Mouse (Mus musculus) cerebellum, postnatal 36 days (tissue): ENCODE results near the gene Hectd1.

Experiments
- DNase-seq, 2 experiments: peaks; one replicate each; pipeline ENCODE4 v3.0.0; 2021 to 2022; ENCODE audit warnings: mixed read lengths in 2 of 2

Hectd1 gene

GRCm38 (mm10) chr12:51843576-51844520, 14.5 kb upstream of the Hectd1 start:
- DNase-seq: no peak

GRCm38 (mm10) chr12:51842081-51842864, 12.9 kb upstream of the Hectd1 start:
- DNase-seq: no peak

- DNase-seq: no peak
These were observed 10.5 kb upstream of the Hectd1 start for GRCm38 (mm10) chr12:51839856-51840255.

GRCm38 (mm10) chr12:51835219-51835618, 5.9 kb upstream of the Hectd1 start:
- DNase-seq: no peak

GRCm38 (mm10) chr12:51831931-51832330, 2.6 kb upstream of the Hectd1 start:
- DNase-seq: no peak

- DNase-seq: no peak
These were observed 2.0 kb upstream of the Hectd1 start for GRCm38 (mm10) chr12:51831296-51831695.

- no peak for DNase-seq
These were observed 1.3 kb upstream of the Hectd1 start for GRCm38 (mm10) chr12:51830671-51831070.

- no peak for DNase-seq
These were observed 704 bp upstream of the Hectd1 start for GRCm38 (mm10) chr12:51830077-51830402.

- DNase-seq: peak in 1 of 2 experiments; percentile 55
These were observed 533 bp downstream of the Hectd1 start for GRCm38 (mm10) chr12:51828716-51829289.

GRCm38 (mm10) chr12:51827958-51828650, 1.2 kb downstream of the Hectd1 start:
- DNase-seq: no peak

- peak in 1 of 2 experiments; percentile 33 for DNase-seq
These were observed 4.0 kb downstream of the Hectd1 start for GRCm38 (mm10) chr12:51825338-51825737.

- no peak for DNase-seq
These were observed 6.0 kb downstream of the Hectd1 start for GRCm38 (mm10) chr12:51823311-51823710.

GRCm38 (mm10) chr12:51822861-51823260, 6.5 kb downstream of the Hectd1 start:
- no peak for DNase-seq

GRCm38 (mm10) chr12:51822236-51822635, 7.1 kb downstream of the Hectd1 start:
- no peak for DNase-seq

GRCm38 (mm10) chr12:51821256-51821655, 8.1 kb downstream of the Hectd1 start:
- DNase-seq: no peak

GRCm38 (mm10) chr12:51819951-51820498, 9.3 kb downstream of the Hectd1 start:
- DNase-seq: no peak

- DNase-seq: no peak
These were observed 11.3 kb downstream of the Hectd1 start for GRCm38 (mm10) chr12:51817815-51818613.

- no peak for DNase-seq
These were observed 17.8 kb downstream of the Hectd1 start for GRCm38 (mm10) chr12:51811388-51812140.

- no peak for DNase-seq
These were observed 18.8 kb downstream of the Hectd1 start for GRCm38 (mm10) chr12:51810564-51810963.

GRCm38 (mm10) chr12:51784842-51785241, 44.5 kb downstream of the Hectd1 start:
- no peak for DNase-seq

GRCm38 (mm10) chr12:51768702-51769101, 60.6 kb downstream of the Hectd1 start:
- no peak for DNase-seq
